In genomic region chr9:21960135-21960534, GRCm38 (mm10) we compare ENCODE assay signal across 13 mouse cellular contexts. TPM values are rescaled to one million over a fixed set of nuclear protein-coding genes. Genes with fewer than 3 reads are reported as not detected.
DNase-seq lines count a peak whose midpoint lies in the region; ATAC-seq and TF ChIP-seq lines count a peak whose summit lies in the region.
"Had no signal": no experiment of that assay in that cellular context is flagged by ENCODE, and none has a peak within 500 bp of the region (broad histone marks: within the 10 kb centered on the region; RNA-seq: fewer than 3 reads in every experiment).

No protein-coding gene starts in this region.

- H3K4me3 ChIP-seq in gastrocnemius, adult 2 months, result no peak overlapping the region
- no peak overlapping the region for H3K4me3 ChIP-seq in lung, embryonic 15.5 days
- H3K4me3 ChIP-seq in kidney, embryonic 16.5 days (ENCODE audit: low read length), result peak overlapping the region; percentile 13; the same call in 1 of the 2 replicates
- H3K4me3 ChIP-seq in liver, embryonic 16.5 days (ENCODE audit: low read depth, low read length), result peak overlapping the region; percentile 68
- H3K4me3 ChIP-seq: forebrain, embryonic 13.5 days had no signal

- no peak for DNase-seq in gastrocnemius, adult 2 months
- DNase-seq in gastrocnemius, postnatal 14 days, result no peak
- no peak for DNase-seq in lung, adult 18-20 months
- DNase-seq in adrenal gland, postnatal 4 days (ENCODE audit: low spot score in 2 of 2), result no peak
- no peak for DNase-seq in right cerebral cortex, adult 2 months (ENCODE audit: low spot score in 2 of 2)
- DNase-seq: gastrocnemius, postnatal 36 days; left cerebral cortex, postnatal 4 days had no signal

- H3K9me3 ChIP-seq in lung, embryonic 15.5 days, result no peaks in the 10 kb centered on the region
- H3K9me3 ChIP-seq in kidney, embryonic 16.5 days (ENCODE audit: low read length), result no peaks in the 10 kb centered on the region
- no peaks in the 10 kb centered on the region for H3K9me3 ChIP-seq in liver, embryonic 16.5 days (replicated peaks; ENCODE audit: control insufficient read depth, low read length)
- H3K9me3 ChIP-seq: forebrain, embryonic 13.5 days had no signal

- ATAC-seq in lung, embryonic 15.5 days (ENCODE audit: borderline replicate concordance, extremely low read depth, low FRiP score, low TSS enrichment), result no peak
- ATAC-seq in kidney, embryonic 16.5 days (ENCODE audit: low FRiP score, low TSS enrichment), result no peak
- ATAC-seq in liver, embryonic 16.5 days (ENCODE audit: low read depth), result no peak
- ATAC-seq: forebrain, embryonic 13.5 days; intestine, postnatal 0 days; midbrain, embryonic 16.5 days had no signal

- no peak overlapping the region for H3K9ac ChIP-seq in lung, embryonic 15.5 days
- peak overlapping the region; percentile 35; the same call in 1 of the 2 replicates for H3K9ac ChIP-seq in kidney, embryonic 16.5 days (replicated peaks; ENCODE audit: low read length)
- H3K9ac ChIP-seq in liver, embryonic 16.5 days (ENCODE audit: low read depth, low read length), result peak overlapping the region; percentile 74; the same call in 1 of the 2 replicates
- H3K9ac ChIP-seq: forebrain, embryonic 13.5 days had no signal

- TF ChIP-seq CTCF in gastrocnemius, adult 2 months (IDR thresholded peaks at IDR 0.05), result no peak

- H3K4me1 ChIP-seq in lung, embryonic 15.5 days, result peaks cover 42% of the 10 kb centered on the region
- H3K4me1 ChIP-seq in kidney, embryonic 16.5 days (ENCODE audit: insufficient read depth, low read length), result peaks cover 49% of the 10 kb centered on the region
- H3K4me1 ChIP-seq in liver, embryonic 16.5 days (ENCODE audit: control insufficient read depth, low read depth, low read length), result peaks cover 50% of the 10 kb centered on the region

- peak overlapping the region; percentile 12; the same call in 1 of the 2 replicates for H3K27ac ChIP-seq in gastrocnemius, adult 2 months
- 0 out of 2 replicates have a peak overlapping the region, but pooled peaks have one; percentile 12 for H3K27ac ChIP-seq in lung, embryonic 15.5 days
- peak overlapping the region; percentile 69; the same call in 1 of the 2 replicates for H3K27ac ChIP-seq in kidney, embryonic 16.5 days (ENCODE audit: low read length)
- H3K27ac ChIP-seq in liver, embryonic 16.5 days (ENCODE audit: low read length), result peak overlapping the region; percentile 91
- H3K27ac ChIP-seq: forebrain, embryonic 13.5 days had no signal

- peak overlapping the region; percentile 84 for H3K4me2 ChIP-seq in lung, embryonic 15.5 days
- peak overlapping the region; percentile 93 for H3K4me2 ChIP-seq in kidney, embryonic 16.5 days (replicated peaks; ENCODE audit: low read depth, low read length)
- H3K4me2 ChIP-seq in liver, embryonic 16.5 days (ENCODE audit: low read depth, low read length), result peak overlapping the region; percentile 80
- H3K4me2 ChIP-seq: forebrain, embryonic 13.5 days had no signal

- intact Hi-C loops in gastrocnemius, adult 2 months (cut with DNase I), result no loop called here
- intact Hi-C loops in gastrocnemius, postnatal 14 days (cut with DNase I; ENCODE audit: low total_unique reads), result no loop called here

- no peaks in the 10 kb centered on the region for H3K36me3 ChIP-seq in lung, embryonic 15.5 days
- peaks cover 7% of the 10 kb centered on the region; the same call in 1 of the 2 replicates for H3K36me3 ChIP-seq in kidney, embryonic 16.5 days (ENCODE audit: insufficient read depth, low read length)
- peaks cover 39% of the 10 kb centered on the region for H3K36me3 ChIP-seq in liver, embryonic 16.5 days (ENCODE audit: control insufficient read depth, insufficient read depth)

- WGBS in lung, embryonic 15.5 days, result 43% methylated on average over 9 of the region's 9 CpGs
- WGBS in kidney, embryonic 16.5 days, result 31% methylated on average over 9 of the region's 9 CpGs
- WGBS in liver, embryonic 16.5 days (ENCODE audit: insufficient replicate concordance), result 65% methylated on average over 9 of the region's 9 CpGs

- H3K27me3 ChIP-seq in lung, embryonic 15.5 days, result peaks cover 35% of the 10 kb centered on the region
- peaks cover 10% of the 10 kb centered on the region; the same call in 1 of the 2 replicates for H3K27me3 ChIP-seq in kidney, embryonic 16.5 days (ENCODE audit: insufficient read depth, low read length)
- H3K27me3 ChIP-seq in liver, embryonic 16.5 days (ENCODE audit: control insufficient read depth, insufficient read depth, low read depth, low read length), result peaks cover 7% of the 10 kb centered on the region; the same call in 1 of the 2 replicates

RNA-seq across cellular contexts. Expression of gene Epor, which starts 3.2 kb away (rescaled TPM):
- total RNA-seq in gastrocnemius, adult 2 months (2021), result under 1 TPM; 0.23 to 0.25 TPM
- total RNA-seq in gastrocnemius, postnatal 14 days (2021), result 1 to 10 TPM; 1.3 to 2.2 TPM
- polyA plus RNA-seq in lung, embryonic 15.5 days (2015; fragmentation: Nextera tagmentation; extraction: Ambion mirVana), result 6.8 and 7.3 TPM in 2 replicates
- polyA plus RNA-seq in kidney, embryonic 16.5 days (2015; fragmentation: Nextera tagmentation; extraction: Ambion mirVana), result 11.8 and 15.7 TPM in 2 replicates
- 115 and 116 TPM in 2 replicates for polyA plus RNA-seq in liver, embryonic 16.5 days (2015; fragmentation: Nextera tagmentation; extraction: Ambion mirVana)
- 10 to 100 TPM in 1 of 2 experiments, 1 to 10 TPM in 1; 7.7 to 10.2 TPM for total RNA-seq in adrenal gland, postnatal 4 days (2021)

RNA-seq across cellular contexts. Expression of gene Swsap1, which starts 4.6 kb away (rescaled TPM):
- 1 to 10 TPM; 1.7 to 3.1 TPM for total RNA-seq in gastrocnemius, adult 2 months (2021)
- 1 to 10 TPM; 2.7 to 3.6 TPM for total RNA-seq in gastrocnemius, postnatal 14 days (2021)
- polyA plus RNA-seq in lung, embryonic 15.5 days (2015; fragmentation: Nextera tagmentation; extraction: Ambion mirVana), result 6.5 and 6.7 TPM in 2 replicates
- 9.0 TPM in 2 replicates for polyA plus RNA-seq in kidney, embryonic 16.5 days (2015; fragmentation: Nextera tagmentation; extraction: Ambion mirVana)
- 2.1 and 2.3 TPM in 2 replicates for polyA plus RNA-seq in liver, embryonic 16.5 days (2015; fragmentation: Nextera tagmentation; extraction: Ambion mirVana)
- 10 to 100 TPM; 15.9 to 16.1 TPM for total RNA-seq in adrenal gland, postnatal 4 days (2021)

RNA-seq across cellular contexts. Expression of gene Plppr2, which starts 23.3 kb away (rescaled TPM):
- total RNA-seq in gastrocnemius, adult 2 months (2021), result under 1 TPM; 0.36 to 0.98 TPM
- total RNA-seq in gastrocnemius, postnatal 14 days (2021), result 1 to 10 TPM; 1.4 TPM
- polyA plus RNA-seq in lung, embryonic 15.5 days (2015; fragmentation: Nextera tagmentation; extraction: Ambion mirVana), result 7.8 and 8.0 TPM in 2 replicates
- polyA plus RNA-seq in kidney, embryonic 16.5 days (2015; fragmentation: Nextera tagmentation; extraction: Ambion mirVana), result 10.4 and 10.7 TPM in 2 replicates
- polyA plus RNA-seq in liver, embryonic 16.5 days (2015; fragmentation: Nextera tagmentation; extraction: Ambion mirVana), result 0.96 and 1.4 TPM in 2 replicates
- 10 to 100 TPM; 39.4 to 41.6 TPM for total RNA-seq in adrenal gland, postnatal 4 days (2021)

RNA-seq across cellular contexts. Expression of gene Rgl3, which starts 29.1 kb away (rescaled TPM):
- under 1 TPM; 0.28 to 0.69 TPM for total RNA-seq in gastrocnemius, adult 2 months (2021)
- total RNA-seq in gastrocnemius, postnatal 14 days (2021), result under 1 TPM; 0.18 to 0.21 TPM
- polyA plus RNA-seq in lung, embryonic 15.5 days (2015; fragmentation: Nextera tagmentation; extraction: Ambion mirVana), result 4.9 and 7.2 TPM in 2 replicates
- 33.9 and 34.2 TPM in 2 replicates for polyA plus RNA-seq in kidney, embryonic 16.5 days (2015; fragmentation: Nextera tagmentation; extraction: Ambion mirVana)
- polyA plus RNA-seq in liver, embryonic 16.5 days (2015; fragmentation: Nextera tagmentation; extraction: Ambion mirVana), result 0.14 and 0.32 TPM in 2 replicates
- 10 to 100 TPM; 26.1 to 36.2 TPM for total RNA-seq in adrenal gland, postnatal 4 days (2021)

RNA-seq across cellular contexts. Expression of gene Tmem205, which starts 32.8 kb away (rescaled TPM):
- total RNA-seq in gastrocnemius, adult 2 months (2021), result 10 to 100 TPM; 11.6 to 11.8 TPM
- 10 to 100 TPM; 13.7 to 14.2 TPM for total RNA-seq in gastrocnemius, postnatal 14 days (2021)
- polyA plus RNA-seq in lung, embryonic 15.5 days (2015; fragmentation: Nextera tagmentation; extraction: Ambion mirVana), result 51.9 and 52.6 TPM in 2 replicates
- polyA plus RNA-seq in kidney, embryonic 16.5 days (2015; fragmentation: Nextera tagmentation; extraction: Ambion mirVana), result 70.3 and 75.4 TPM in 2 replicates
- 172 and 194 TPM in 2 replicates for polyA plus RNA-seq in liver, embryonic 16.5 days (2015; fragmentation: Nextera tagmentation; extraction: Ambion mirVana)
- total RNA-seq in adrenal gland, postnatal 4 days (2021), result 100 to 1,000 TPM; 242 to 269 TPM

Comparison
In these comparisons a context has a peak if more than half of its experiments do, and no peak if none do; other contexts are left out.
1. H3K27ac ChIP-seq: peak in every context shown above with its lines; median percentile 91 in liver, embryonic 16.5 days; 69 in kidney, embryonic 16.5 days; 12 in gastrocnemius, adult 2 months; 12 in lung, embryonic 15.5 days.
2. H3K4me3 ChIP-seq: peak in kidney, embryonic 16.5 days (single experiment) and liver, embryonic 16.5 days (single experiment); none in gastrocnemius, adult 2 months (single experiment) and lung, embryonic 15.5 days (single experiment).
3. RNA of gene Plppr2, which starts 23.3 kb away (total RNA-seq): 39.4 to 41.6 TPM in adrenal gland, postnatal 4 days; 1.4 TPM in gastrocnemius, postnatal 14 days and 0.36 to 0.98 TPM in gastrocnemius, adult 2 months; every median in the first group is over 10 times any median in the second.
4. Peak in every context shown above with its lines, with median percentiles within 50 percentile points of each other: H3K4me2 ChIP-seq.